Mouse (Mus musculus) right cerebral cortex, postnatal 25 days (tissue): ENCODE results near the gene Dennd4a.
"Not testable (repeated sequence)": the region's sequence is repeated elsewhere in the genome, so short reads cannot be mapped to it uniquely, and the experiment has no call there.

ENCODE experiments used
- DNase-seq: peaks from one replicate; pipeline ENCODE4 v3.0.0; 2022

Gene Dennd4a

GRCm38 (mm10) chr9:64812475-64812860 is 1.3 kb downstream of the Dennd4a start:
- DNase-seq = no peak

- no peak for DNase-seq
Observed at GRCm38 (mm10) chr9:64814273-64814672, 3.1 kb downstream of the Dennd4a start.

GRCm38 (mm10) chr9:64819686-64820085 is 8.5 kb downstream of the Dennd4a start:
- DNase-seq = not testable (repeated sequence)

GRCm38 (mm10) chr9:64820086-64820795 is 9.1 kb downstream of the Dennd4a start:
- no peak for DNase-seq

GRCm38 (mm10) chr9:64822235-64822634 is 11.1 kb downstream of the Dennd4a start:
- no peak for DNase-seq

GRCm38 (mm10) chr9:64824389-64825008 is 13.4 kb downstream of the Dennd4a start:
- DNase-seq = no peak

GRCm38 (mm10) chr9:64830092-64830618 is 19.0 kb downstream of the Dennd4a start:
- DNase-seq = no peak

GRCm38 (mm10) chr9:64830641-64831040 is 19.5 kb downstream of the Dennd4a start:
- no peak for DNase-seq

GRCm38 (mm10) chr9:64831760-64832159 is 20.6 kb downstream of the Dennd4a start:
- DNase-seq = no peak

- no peak for DNase-seq
Observed at GRCm38 (mm10) chr9:64834418-64834817, 23.3 kb downstream of the Dennd4a start.

- DNase-seq = no peak
Observed at GRCm38 (mm10) chr9:64845355-64845754, 34.2 kb downstream of the Dennd4a start.

- DNase-seq = no peak
Observed at GRCm38 (mm10) chr9:64849548-64849947, 38.4 kb downstream of the Dennd4a start.

GRCm38 (mm10) chr9:64860083-64860482 is 48.9 kb downstream of the Dennd4a start:
- DNase-seq = no peak

- no peak for DNase-seq
Observed at GRCm38 (mm10) chr9:64862687-64863086, 51.5 kb downstream of the Dennd4a start.

GRCm38 (mm10) chr9:64886008-64886407 is 74.9 kb downstream of the Dennd4a start:
- DNase-seq = no peak

- DNase-seq = no peak
Observed at GRCm38 (mm10) chr9:64896605-64897004, 85.5 kb downstream of the Dennd4a start.

GRCm38 (mm10) chr9:64902866-64903265 is 91.7 kb downstream of the Dennd4a start:
- no peak for DNase-seq

GRCm38 (mm10) chr9:64903386-64903785 is 92.2 kb downstream of the Dennd4a start:
- DNase-seq = peak; percentile 33

GRCm38 (mm10) chr9:64904917-64905640 is 93.9 kb downstream of the Dennd4a start:
- no peak for DNase-seq

- DNase-seq = no peak
Observed at GRCm38 (mm10) chr9:64907441-64907840, 96.3 kb downstream of the Dennd4a start.

- no peak for DNase-seq
Observed at GRCm38 (mm10) chr9:64913406-64913805, 102.3 kb downstream of the Dennd4a start.

GRCm38 (mm10) chr9:64913973-64914372 is 102.8 kb downstream of the Dennd4a start:
- no peak for DNase-seq

GRCm38 (mm10) chr9:64914629-64915028 is 103.5 kb downstream of the Dennd4a start:
- no peak for DNase-seq

GRCm38 (mm10) chr9:64918560-64918959 is 107.4 kb downstream of the Dennd4a start:
- no peak for DNase-seq
